Mouse (Mus musculus) neural tube, embryonic 11.5 days (tissue): ENCODE measurements around the gene Nynrin. TPM values are rescaled to one million over a fixed set of nuclear protein-coding genes. Genes with fewer than 3 reads are reported as not detected.

Source experiments
- ATAC-seq: fragments of 200-750 bp; cut with Nextera tagmentation; 2 replicates; pipeline ENCODE4 v1.8.0; 2017; ENCODE audit warnings: moderate number of reproducible peaks, mild to moderate bottlenecking, moderate TSS enrichment, moderate library complexity; ENCODE audit not compliant: insufficient read depth, low FRiP score, low TSS enrichment
- DNase-seq: peaks from one replicate; pipeline ENCODE4 v3.0.0-alpha.2; 2015; ENCODE audit warnings: low spot score
- H3K27ac ChIP-seq: fragments of 300-500 bp; sonication (generic); 2 replicates; pipeline ENCODE4 v1.5.1; 2014; ENCODE audit warnings: low read depth, mild to moderate bottlenecking, low read length
- H3K27me3 ChIP-seq: fragments of 300-500 bp; sonication (generic); 2 replicates; pipeline ENCODE4 v1.6.1; 2014; ENCODE audit warnings: mild to moderate bottlenecking, low read length, mixed read lengths; ENCODE audit not compliant: control insufficient read depth, insufficient read depth
- H3K36me3 ChIP-seq: fragments of 300-500 bp; sonication (generic); 2 replicates; pipeline ENCODE4 v1.6.1; 2014; ENCODE audit warnings: mild to moderate bottlenecking, low read length, moderate library complexity, mixed read lengths; ENCODE audit not compliant: control insufficient read depth, insufficient read depth
- H3K4me1 ChIP-seq: fragments of 300-500 bp; sonication (generic); 2 replicates; pipeline ENCODE4 v1.6.1; 2014; ENCODE audit warnings: low read length, mixed read lengths; ENCODE audit not compliant: control insufficient read depth, insufficient read depth
- H3K4me2 ChIP-seq: fragments of 300-500 bp; sonication (generic); 2 replicates; pipeline ENCODE4 v1.6.1; 2014; ENCODE audit warnings: low read depth, mild to moderate bottlenecking, moderate library complexity
- H3K4me3 ChIP-seq: fragments of 300-500 bp; sonication (generic); 2 replicates; pipeline ENCODE4 v1.5.1; 2014; ENCODE audit warnings: low read depth, low read length
- H3K9ac ChIP-seq: fragments of 300-500 bp; sonication (generic); 2 replicates; pipeline ENCODE4 v1.6.1; 2014; ENCODE audit warnings: mild to moderate bottlenecking, low read length
- H3K9me3 ChIP-seq: fragments of 300-500 bp; sonication (generic); 2 replicates; pipeline ENCODE4 v1.6.1; 2016; ENCODE audit warnings: low read length; ENCODE audit not compliant: control insufficient read depth
- WGBS: fragments of 180-500 bp; shearing (Covaris S2); extraction: QIAGEN DNeasy Blood & Tissue Kit; methylation state at CpG from one replicate; pipeline ENCODE4 v1.1.7; 2014; 5-methylcytosine and 5-hydroxymethylcytosine counted together
- polyA plus RNA-seq: library from polyadenylated mRNA; unstranded; fragments of >200 nt; fragmentation: Nextera tagmentation; extraction: Ambion mirVana; gene quantifications from 2 replicates; pipeline ENCODE4 v1.2.1, GENCODE M21; 2014

Nynrin gene
- polyA plus RNA-seq, 1 experiment from 2014 or later: 15.1 TPM

DNA sequence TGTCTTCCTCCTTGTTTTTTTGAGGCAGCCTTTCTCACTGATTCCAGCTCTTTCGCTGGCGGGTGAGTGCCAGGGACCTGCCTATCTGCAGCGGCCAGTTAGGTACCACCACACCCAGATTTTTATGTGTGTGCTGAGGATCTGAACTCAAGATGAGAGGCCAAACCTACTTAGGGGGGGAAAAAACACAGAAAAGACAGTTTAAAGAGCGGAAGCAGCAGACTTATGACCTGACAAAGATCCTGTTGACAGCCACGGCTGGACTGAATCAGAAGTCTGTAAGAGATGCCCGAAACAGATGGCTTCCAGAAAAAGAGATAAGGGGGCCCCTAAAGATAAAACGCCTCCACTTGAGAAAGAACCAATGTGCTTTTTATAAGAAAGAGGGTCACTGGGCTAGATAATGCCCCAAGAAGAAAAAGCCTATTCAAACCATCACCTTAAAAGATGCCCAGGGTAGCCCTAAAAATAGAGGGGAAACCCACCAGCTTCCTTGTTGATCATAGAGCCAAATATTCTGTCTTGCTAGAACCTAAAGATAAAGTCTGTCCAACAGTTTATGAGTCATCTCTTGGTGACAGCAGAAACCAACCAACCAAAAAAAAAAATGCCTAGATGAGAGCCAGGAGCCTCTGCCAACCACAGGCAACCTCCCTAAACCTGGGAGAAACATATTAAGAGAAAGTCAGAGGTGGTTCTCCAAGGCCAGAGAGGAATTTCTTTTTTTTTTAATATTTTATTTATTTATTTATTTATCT lies 68.8 kb downstream of the Nynrin start:
- no peaks in the 10 kb centered on the region for H3K36me3 ChIP-seq
- no peak overlapping the region for H3K9ac ChIP-seq
- H3K4me1 ChIP-seq: no peaks in the 10 kb centered on the region
- H3K27ac ChIP-seq: no peak overlapping the region
- H3K4me2 ChIP-seq: no peak overlapping the region
- DNase-seq (no peak), ATAC-seq (no peak)
- no peak overlapping the region for H3K4me3 ChIP-seq
- no peaks in the 10 kb centered on the region for H3K27me3 ChIP-seq
- 76% methylated on average over 7 of the region's 7 CpGs for WGBS
- no peaks in the 10 kb centered on the region for H3K9me3 ChIP-seq

Other genes with a start within 250 kb of the Nynrin start
- 12.0 and 12.4 TPM in 2 replicates for gene Rec8, start 236.0 kb upstream of the Nynrin start, polyA plus RNA-seq
- gene Ipo4, start 218.1 kb upstream of the Nynrin start, polyA plus RNA-seq: 99.2 and 104 TPM in 2 replicates
- 1.0 and 1.6 TPM in 2 replicates for gene Gm49378, start 216.1 kb upstream of the Nynrin start, polyA plus RNA-seq
- gene Tm9sf1, start 210.2 kb upstream of the Nynrin start, polyA plus RNA-seq: 64.2 and 65.8 TPM in 2 replicates
- 0.89 and 0.93 TPM in 2 replicates for gene Tssk4, start 203.8 kb upstream of the Nynrin start, polyA plus RNA-seq
- gene Mdp1, start 193.5 kb upstream of the Nynrin start, polyA plus RNA-seq: 65.5 and 65.7 TPM in 2 replicates
- 53.1 and 66.7 TPM in 2 replicates for gene Gmpr2, start 182.1 kb upstream of the Nynrin start, polyA plus RNA-seq
- gene Nedd8, start 181.9 kb upstream of the Nynrin start, polyA plus RNA-seq: 573 and 583 TPM in 2 replicates
- 50.7 and 61.2 TPM in 2 replicates for gene Tinf2, start 172.2 kb upstream of the Nynrin start, polyA plus RNA-seq
- gene Tgm1, start 140.1 kb upstream of the Nynrin start, polyA plus RNA-seq: 0.37 and 0.57 TPM in 2 replicates
- gene Rabggta, start 131.7 kb upstream of the Nynrin start, polyA plus RNA-seq: 26.5 and 29.3 TPM in 2 replicates
- gene Dhrs1, start 108.3 kb upstream of the Nynrin start, polyA plus RNA-seq: 68.6 and 76.8 TPM in 2 replicates
- 51.9 and 53.8 TPM in 2 replicates for gene Nop9, start 108.3 kb upstream of the Nynrin start, polyA plus RNA-seq
- gene Cideb, start 95.6 kb upstream of the Nynrin start, polyA plus RNA-seq: 0.32 TPM in 1 of 2 replicates, not detected in the other
- gene Ltb4r2, start 92.6 kb upstream of the Nynrin start, polyA plus RNA-seq: 0.20 and 0.52 TPM in 2 replicates
- 0.18 and 0.27 TPM in 2 replicates for gene Ltb4r1, start 88.0 kb upstream of the Nynrin start, polyA plus RNA-seq
- gene Adcy4, start 69.9 kb upstream of the Nynrin start, polyA plus RNA-seq: 8.9 and 9.0 TPM in 2 replicates
- 14.2 and 16.6 TPM in 2 replicates for gene Ripk3, start 65.1 kb upstream of the Nynrin start, polyA plus RNA-seq
- 25.9 and 33.7 TPM in 2 replicates for gene Nfatc4, start 30.9 kb upstream of the Nynrin start, polyA plus RNA-seq
- 0.13 and 0.22 TPM in 2 replicates for gene Cbln3, start 30.4 kb downstream of the Nynrin start, polyA plus RNA-seq
- gene Khnyn, start 30.9 kb downstream of the Nynrin start, polyA plus RNA-seq: 11.8 and 13.0 TPM in 2 replicates
- 45.7 and 52.6 TPM in 2 replicates for gene Sdr39u1, start 46.3 kb downstream of the Nynrin start, polyA plus RNA-seq
- not detected in 2 replicates for gene Cma1, start 90.7 kb downstream of the Nynrin start, polyA plus RNA-seq
- not detected in 2 replicates for gene Cma2, start 97.0 kb downstream of the Nynrin start, polyA plus RNA-seq
- not detected in 2 replicates for gene Mcpt1, start 164.0 kb downstream of the Nynrin start, polyA plus RNA-seq
- gene Mcpt9, start 176.5 kb downstream of the Nynrin start, polyA plus RNA-seq: not detected in 2 replicates
- gene Mcpt2, start 188.0 kb downstream of the Nynrin start, polyA plus RNA-seq: not detected in 2 replicates
- not detected in 2 replicates for gene Mcpt4, start 208.3 kb downstream of the Nynrin start, polyA plus RNA-seq
- not detected in 2 replicates for gene Mcpt8, start 231.3 kb downstream of the Nynrin start, polyA plus RNA-seq
- gene Ctsg, start 248.6 kb downstream of the Nynrin start, polyA plus RNA-seq: not detected in 2 replicates